Mouse (Mus musculus): ENCODE results near the gene Gm38431. TPM values are rescaled to one million over a fixed set of nuclear protein-coding genes. Genes with fewer than 3 reads are reported as not detected.

Gene Gm38431
- polyA plus RNA-seq (2014; fragmentation: Nextera tagmentation; extraction: Ambion mirVana): 2.0 and 2.3 TPM in 2 replicates

DNA sequence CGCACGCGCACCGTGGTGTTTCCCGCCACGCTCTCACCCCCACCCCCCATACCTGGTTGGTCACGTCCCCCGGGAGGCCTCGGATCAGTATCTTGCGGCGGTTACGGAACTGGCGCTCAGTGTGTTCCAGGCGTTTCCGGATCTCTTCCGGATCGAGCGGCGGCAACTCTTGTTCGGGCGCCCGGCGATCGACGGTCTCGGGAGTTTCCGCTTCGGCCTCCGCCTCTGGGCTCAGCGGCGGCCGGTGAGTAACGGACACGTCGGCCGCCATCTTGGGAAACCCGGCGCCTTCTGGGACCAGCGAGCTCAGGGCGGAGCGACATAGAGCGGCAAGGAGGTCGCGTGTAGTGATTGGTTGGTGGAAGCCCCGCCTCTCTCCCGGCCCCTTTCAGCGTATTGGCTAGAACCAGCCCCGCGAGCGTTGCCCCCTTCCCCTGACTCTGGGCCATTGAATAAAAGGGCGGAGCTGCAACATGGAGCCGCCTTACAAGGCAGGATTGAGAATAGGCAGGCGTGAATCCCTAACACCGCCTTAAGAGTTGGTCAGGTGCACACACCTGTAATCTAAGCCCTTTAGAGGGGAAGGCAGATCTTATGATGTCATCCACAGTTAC lies at the start of gene Gm38431, which contains the start of gene Raver1:
Gene Gm38431 (minus strand): TSS at position 291 of the 614 bp plus-strand sequence.
Gene Raver1 (minus strand): TSS at position 302 of the 614 bp plus-strand sequence.
- no peaks in the 10 kb centered on the region for H3K36me3 ChIP-seq (ENCODE audit: control insufficient read depth, insufficient read depth, low read length)
- peak within 1 kb of the TSS; percentile 70 for H3K4me3 ChIP-seq (ENCODE audit: low read depth, low read length)
- H3K27ac ChIP-seq (ENCODE audit: low read depth, low read length): peak within 1 kb of the TSS; percentile 86
- H3K9ac ChIP-seq (ENCODE audit: low read depth, low read length): peak within 1 kb of the TSS; percentile 83
- H3K4me2 ChIP-seq (replicated peaks; ENCODE audit: low read depth, low read length): peak within 1 kb of the TSS; percentile 73
- peaks cover 5% of the 10 kb centered on the region; the same call in 1 of the 2 replicates for H3K4me1 ChIP-seq (replicated peaks; ENCODE audit: control insufficient read depth, insufficient read depth, low read length)
- no peaks in the 10 kb centered on the region for H3K27me3 ChIP-seq (ENCODE audit: control insufficient read depth, insufficient read depth, low read length)
- under 1% methylated on average over 54 of the region's 54 CpGs for WGBS
- DNase-seq (ENCODE audit: low spot score): peak; percentile 98
- H3K9me3 ChIP-seq (ENCODE audit: control insufficient read depth, low read length): no peaks in the 10 kb centered on the region
- ATAC-seq (ENCODE audit: low FRiP score): peak; percentile 99

- Histone ChIP-seq H3K4me3 (ENCODE audit: low read depth, low read length) (no peak overlapping the region), H3K4me1 (replicated peaks; ENCODE audit: control insufficient read depth, insufficient read depth, low read length) (no peaks in the 10 kb centered on the region), H3K9me3 (ENCODE audit: control insufficient read depth, low read length) (no peaks in the 10 kb centered on the region), H3K27me3 (ENCODE audit: control insufficient read depth, insufficient read depth, low read length) (no peaks in the 10 kb centered on the region), H3K9ac (ENCODE audit: low read depth, low read length) (no peak overlapping the region), H3K27ac (ENCODE audit: low read depth, low read length) (no peak overlapping the region), H3K4me2 (replicated peaks; ENCODE audit: low read depth, low read length) (no peak overlapping the region), H3K36me3 (ENCODE audit: control insufficient read depth, insufficient read depth, low read length) (peaks cover 15% of the 10 kb centered on the region; the same call in 1 of the 2 replicates)
- ATAC-seq (ENCODE audit: low FRiP score) (no peak), DNase-seq (ENCODE audit: low spot score) (no peak)
- 95% methylated on average over 4 of the region's 4 CpGs for WGBS
Observed at GRCm38 (mm10) chr9:21138386-21138785, 46.6 kb upstream of the Gm38431 start.

- Histone ChIP-seq H3K4me1 (replicated peaks; ENCODE audit: control insufficient read depth, insufficient read depth, low read length) (no peaks in the 10 kb centered on the region), H3K4me3 (ENCODE audit: low read depth, low read length) (no peak overlapping the region), H3K27me3 (ENCODE audit: control insufficient read depth, insufficient read depth, low read length) (no peaks in the 10 kb centered on the region), H3K27ac (ENCODE audit: low read depth, low read length) (no peak overlapping the region), H3K9me3 (ENCODE audit: control insufficient read depth, low read length) (no peaks in the 10 kb centered on the region), H3K36me3 (ENCODE audit: control insufficient read depth, insufficient read depth, low read length) (peaks cover 11% of the 10 kb centered on the region; the same call in 1 of the 2 replicates), H3K9ac (ENCODE audit: low read depth, low read length) (no peak overlapping the region), H3K4me2 (replicated peaks; ENCODE audit: low read depth, low read length) (no peak overlapping the region)
- peak; percentile 76 for DNase-seq (ENCODE audit: low spot score)
- no peak for ATAC-seq (ENCODE audit: low FRiP score)
- 62% methylated on average over 3 of the region's 3 CpGs for WGBS
Observed at GRCm38 (mm10) chr9:21137229-21137628, 45.4 kb upstream of the Gm38431 start.

GRCm38 (mm10) chr9:21136401-21136800 lies 44.6 kb upstream of the Gm38431 start:
- WGBS: 88% methylated on average over 6 of the region's 6 CpGs
- H3K9me3 ChIP-seq (ENCODE audit: control insufficient read depth, low read length): no peaks in the 10 kb centered on the region
- DNase-seq (ENCODE audit: low spot score) (no peak), ATAC-seq (ENCODE audit: low FRiP score) (no peak)
- H3K36me3 ChIP-seq (ENCODE audit: control insufficient read depth, insufficient read depth, low read length): 0 out of 2 replicates have a peak, but pooled peaks cover 4% of the 10 kb centered on the region
- no peak overlapping the region for H3K4me3 ChIP-seq (ENCODE audit: low read depth, low read length)
- H3K27ac ChIP-seq (ENCODE audit: low read depth, low read length): no peak overlapping the region
- no peak overlapping the region for H3K4me2 ChIP-seq (replicated peaks; ENCODE audit: low read depth, low read length)
- H3K9ac ChIP-seq (ENCODE audit: low read depth, low read length): no peak overlapping the region
- no peaks in the 10 kb centered on the region for H3K4me1 ChIP-seq (replicated peaks; ENCODE audit: control insufficient read depth, insufficient read depth, low read length)
- H3K27me3 ChIP-seq (ENCODE audit: control insufficient read depth, insufficient read depth, low read length): no peaks in the 10 kb centered on the region

DNA sequence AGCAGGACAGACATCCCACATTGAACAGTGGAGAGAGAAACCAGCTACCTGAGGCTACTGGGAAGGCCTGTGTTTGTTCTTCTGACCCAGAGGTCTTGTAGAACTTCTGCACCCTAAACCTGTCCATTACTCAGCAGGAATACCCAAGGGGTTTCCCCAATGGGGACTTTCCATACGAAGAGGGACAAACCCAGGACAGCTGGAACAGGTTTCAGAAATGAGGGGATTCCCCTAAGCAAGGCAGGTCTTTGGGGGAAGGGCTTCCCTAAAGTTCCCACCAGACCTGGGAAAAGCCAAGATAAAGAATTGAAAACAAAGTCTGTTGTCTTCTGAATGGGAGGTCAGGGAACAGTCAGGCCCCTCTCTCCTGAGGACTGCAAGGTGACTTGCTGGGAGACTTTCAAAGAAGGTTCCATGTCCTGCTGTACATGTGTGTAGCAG lies 44.2 kb upstream of the Gm38431 start:
- Histone ChIP-seq H3K9ac (ENCODE audit: low read depth, low read length) (no peak overlapping the region), H3K4me1 (replicated peaks; ENCODE audit: control insufficient read depth, insufficient read depth, low read length) (no peaks in the 10 kb centered on the region), H3K4me3 (ENCODE audit: low read depth, low read length) (no peak overlapping the region), H3K36me3 (ENCODE audit: control insufficient read depth, insufficient read depth, low read length) (0 out of 2 replicates have a peak, but pooled peaks cover 4% of the 10 kb centered on the region), H3K27ac (ENCODE audit: low read depth, low read length) (no peak overlapping the region), H3K9me3 (ENCODE audit: control insufficient read depth, low read length) (no peaks in the 10 kb centered on the region), H3K4me2 (replicated peaks; ENCODE audit: low read depth, low read length) (no peak overlapping the region), H3K27me3 (ENCODE audit: control insufficient read depth, insufficient read depth, low read length) (no peaks in the 10 kb centered on the region)
- 82% methylated on average over 1 of the region's 1 CpGs for WGBS
- ATAC-seq (ENCODE audit: low FRiP score) (no peak), DNase-seq (ENCODE audit: low spot score) (no peak)

DNA sequence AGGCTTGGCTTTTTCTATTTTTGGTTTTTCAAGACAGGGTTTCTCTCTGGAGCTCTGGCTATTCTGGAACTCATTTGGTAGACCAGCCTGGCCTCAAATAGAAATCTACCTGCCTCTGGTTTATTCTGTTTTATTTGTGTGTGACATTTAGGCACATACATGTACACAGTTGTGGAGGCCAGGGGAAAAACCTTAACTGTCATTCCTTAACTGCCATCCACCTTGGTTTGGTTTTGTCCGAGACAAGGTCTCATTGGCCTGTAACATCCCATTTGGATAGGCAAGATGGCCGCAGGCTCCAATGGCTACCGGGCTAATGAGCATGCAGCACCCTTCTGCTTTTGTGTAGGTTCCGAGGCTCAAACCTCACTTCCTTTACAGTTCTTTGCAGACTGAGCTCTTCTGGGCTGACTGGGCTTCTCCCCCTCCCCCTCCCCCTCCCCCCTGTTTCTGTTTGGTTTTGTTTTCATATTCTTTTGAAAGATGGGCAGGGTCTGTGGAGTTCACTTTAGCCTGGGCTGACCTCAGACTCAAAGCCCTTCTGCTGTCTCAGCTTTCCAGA lies 43.6 kb upstream of the Gm38431 start:
- WGBS: 82% methylated on average over 4 of the region's 4 CpGs
- peaks cover 2% of the 10 kb centered on the region; the same call in 1 of the 2 replicates for H3K4me1 ChIP-seq (replicated peaks; ENCODE audit: control insufficient read depth, insufficient read depth, low read length)
- H3K4me2 ChIP-seq (replicated peaks; ENCODE audit: low read depth, low read length): no peak overlapping the region
- H3K27ac ChIP-seq (ENCODE audit: low read depth, low read length): no peak overlapping the region
- no peaks in the 10 kb centered on the region for H3K27me3 ChIP-seq (ENCODE audit: control insufficient read depth, insufficient read depth, low read length)
- H3K36me3 ChIP-seq (ENCODE audit: control insufficient read depth, insufficient read depth, low read length): 0 out of 2 replicates have a peak, but pooled peaks cover 4% of the 10 kb centered on the region
- no peak overlapping the region for H3K4me3 ChIP-seq (ENCODE audit: low read depth, low read length)
- no peaks in the 10 kb centered on the region for H3K9me3 ChIP-seq (ENCODE audit: control insufficient read depth, low read length)
- no peak overlapping the region for H3K9ac ChIP-seq (ENCODE audit: low read depth, low read length)
- no peak for DNase-seq (ENCODE audit: low spot score)
- no peak for ATAC-seq (ENCODE audit: low FRiP score)

- Histone ChIP-seq H3K27me3 (ENCODE audit: control insufficient read depth, insufficient read depth, low read length) (no peaks in the 10 kb centered on the region), H3K4me1 (replicated peaks; ENCODE audit: control insufficient read depth, insufficient read depth, low read length) (peaks cover 3% of the 10 kb centered on the region; the same call in 1 of the 2 replicates), H3K4me2 (replicated peaks; ENCODE audit: low read depth, low read length) (no peak overlapping the region), H3K36me3 (ENCODE audit: control insufficient read depth, insufficient read depth, low read length) (0 out of 2 replicates have a peak, but pooled peaks cover 4% of the 10 kb centered on the region), H3K9ac (ENCODE audit: low read depth, low read length) (no peak overlapping the region), H3K4me3 (ENCODE audit: low read depth, low read length) (no peak overlapping the region), H3K27ac (ENCODE audit: low read depth, low read length) (no peak overlapping the region), H3K9me3 (ENCODE audit: control insufficient read depth, low read length) (no peaks in the 10 kb centered on the region)
- DNase-seq (ENCODE audit: low spot score): no peak
- 81% methylated on average over 9 of the region's 9 CpGs for WGBS
- no peak for ATAC-seq (ENCODE audit: low FRiP score)
Observed at GRCm38 (mm10) chr9:21134595-21135328, 43.0 kb upstream of the Gm38431 start.

DNA sequence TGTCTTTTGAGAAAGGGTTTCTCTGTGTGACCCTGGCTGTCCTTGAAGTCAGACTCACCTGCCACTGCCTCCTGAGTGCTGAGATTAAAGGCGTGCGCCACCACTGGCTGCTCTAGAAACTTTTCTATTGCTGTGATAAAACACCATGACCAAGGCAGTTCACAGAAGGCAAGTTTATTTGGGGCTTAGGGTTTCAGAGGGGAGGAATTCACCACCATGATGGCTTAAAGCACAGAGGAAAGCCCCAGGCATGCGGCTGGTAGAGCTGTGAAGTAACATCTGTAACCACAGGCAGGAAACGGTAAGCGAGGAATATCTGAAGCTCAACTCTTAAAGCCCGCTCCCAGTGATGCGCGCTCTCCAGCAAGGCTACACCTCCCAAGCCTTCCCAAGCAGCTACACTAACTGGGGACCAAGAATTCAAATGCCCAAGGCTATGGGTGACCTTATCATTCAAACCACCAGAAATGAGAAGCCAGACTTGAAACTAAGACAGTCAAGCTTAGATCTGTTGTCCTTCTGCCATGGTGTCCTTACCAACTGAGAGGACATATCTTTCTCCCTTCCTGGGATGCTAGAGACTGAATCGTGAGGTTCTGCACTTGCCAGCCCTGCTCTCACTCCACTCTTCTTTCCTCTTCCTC lies 41.4 kb upstream of the Gm38431 start:
- H3K27ac ChIP-seq (ENCODE audit: low read depth, low read length): no peak overlapping the region
- 0 out of 2 replicates have a peak, but pooled peaks cover 3% of the 10 kb centered on the region for H3K36me3 ChIP-seq (ENCODE audit: control insufficient read depth, insufficient read depth, low read length)
- no peak overlapping the region for H3K4me2 ChIP-seq (replicated peaks; ENCODE audit: low read depth, low read length)
- H3K4me1 ChIP-seq (replicated peaks; ENCODE audit: control insufficient read depth, insufficient read depth, low read length): peaks cover 3% of the 10 kb centered on the region; the same call in 1 of the 2 replicates
- H3K4me3 ChIP-seq (ENCODE audit: low read depth, low read length): no peak overlapping the region
- ATAC-seq (ENCODE audit: low FRiP score) (no peak), DNase-seq (ENCODE audit: low spot score) (no peak)
- no peaks in the 10 kb centered on the region for H3K9me3 ChIP-seq (ENCODE audit: control insufficient read depth, low read length)
- no peak overlapping the region for H3K9ac ChIP-seq (ENCODE audit: low read depth, low read length)
- WGBS: 80% methylated on average over 9 of the region's 9 CpGs
- no peaks in the 10 kb centered on the region for H3K27me3 ChIP-seq (ENCODE audit: control insufficient read depth, insufficient read depth, low read length)
